Mouse (Mus musculus): ENCODE data around the gene Timmdc1.

- TF ChIP-seq POLR2A (IDR thresholded peaks at IDR 0.05; ENCODE audit: low read depth, low read length) (no peak), CTCF (IDR thresholded peaks at IDR 0.05; ENCODE audit: extremely low read depth, insufficient read length, insufficient replicate concordance, low read depth, low read length) (no peak)
Measured at GRCm38 (mm10) chr16:38483582-38484309, 38.7 kb downstream of the Timmdc1 start.
